Mouse (Mus musculus) thymus, postnatal 10 days (tissue): ENCODE data around the gene Zmiz1.
A peak's percentile ranks its signal among the peaks of the same experiment; 100 is the strongest.

Experiments used
- DNase-seq, 2 experiments: peaks; one replicate each; pipeline ENCODE4 v3.0.0; 2021; ENCODE audit warnings: low spot score in 2 of 2

The Zmiz1 gene

DNA sequence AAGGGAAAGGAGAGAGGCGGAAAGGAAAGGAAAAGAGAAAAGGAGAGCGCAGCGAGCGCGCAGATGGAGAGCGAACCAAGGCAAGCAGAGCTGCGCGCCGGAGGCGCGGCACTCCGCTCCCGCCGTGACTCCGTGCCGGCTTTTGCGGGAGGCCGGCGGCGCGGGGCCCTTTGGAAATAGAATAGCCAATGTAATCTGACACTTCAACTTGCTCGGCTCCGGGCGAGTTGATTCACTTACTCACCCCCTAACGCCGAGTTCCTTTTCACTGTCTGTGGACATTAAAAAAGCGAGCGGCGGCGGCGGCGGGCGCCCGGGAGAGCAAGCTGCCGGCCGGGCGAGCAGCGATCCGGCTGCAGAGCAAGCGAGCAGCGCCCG is at the start of gene Zmiz1:
Zmiz1 (plus strand) TSS at position 170 of the 378 bp plus-strand sequence.
- DNase-seq, result peak; percentile 81 to 85

DNA sequence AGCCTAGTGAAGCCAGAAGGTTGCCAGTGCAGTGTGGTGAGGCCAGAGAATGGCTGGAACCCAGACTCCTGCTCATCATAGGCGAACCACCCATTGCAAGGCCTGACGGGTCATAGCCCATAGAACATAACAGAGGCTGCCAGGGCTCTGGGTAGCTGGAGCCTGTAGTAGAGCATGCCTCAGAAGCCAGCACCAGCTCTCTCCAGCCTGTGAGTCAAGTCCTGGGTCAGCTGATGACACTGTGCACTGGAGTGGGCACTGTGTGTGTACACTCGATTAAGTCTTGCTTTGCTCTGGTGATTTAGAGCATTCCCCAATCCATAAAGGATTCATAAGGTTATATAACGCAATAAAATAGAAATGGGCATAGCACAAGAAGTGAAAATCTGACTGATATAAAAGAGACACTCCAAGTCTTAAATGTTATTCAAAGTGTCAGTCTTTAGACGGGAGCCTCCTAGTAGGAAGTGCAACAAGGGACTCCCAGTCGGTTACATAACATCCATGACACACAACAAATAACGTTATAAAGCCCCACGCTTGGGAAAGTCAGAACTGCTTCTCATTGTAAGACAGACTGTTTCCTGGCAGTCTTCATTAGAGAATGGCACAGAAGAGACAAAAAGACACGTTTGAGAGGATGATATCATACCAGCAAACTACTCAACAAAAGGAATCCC is 47.0 kb upstream of the Zmiz1 start:
- no peak for DNase-seq

DNA sequence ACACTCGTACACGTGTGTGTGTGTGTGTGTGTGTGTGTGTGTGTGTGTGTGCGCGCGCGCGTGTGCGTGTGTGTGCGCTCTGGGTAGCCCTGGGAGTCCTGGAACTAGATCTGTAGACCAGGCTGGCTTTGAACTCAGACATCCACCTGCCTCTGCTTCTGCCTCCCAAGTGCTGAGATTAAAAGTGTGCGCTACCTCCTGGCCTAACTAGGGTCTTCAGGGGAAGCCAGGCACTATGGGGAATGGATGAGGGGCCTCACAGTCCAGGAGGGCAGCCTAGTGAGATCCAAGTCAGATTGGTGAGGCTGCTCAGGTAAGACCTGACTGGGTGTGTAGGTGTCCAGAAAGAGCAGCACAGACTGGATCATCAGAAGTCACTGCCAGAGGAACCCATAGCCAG is 46.2 kb upstream of the Zmiz1 start:
- no peak for DNase-seq

DNA sequence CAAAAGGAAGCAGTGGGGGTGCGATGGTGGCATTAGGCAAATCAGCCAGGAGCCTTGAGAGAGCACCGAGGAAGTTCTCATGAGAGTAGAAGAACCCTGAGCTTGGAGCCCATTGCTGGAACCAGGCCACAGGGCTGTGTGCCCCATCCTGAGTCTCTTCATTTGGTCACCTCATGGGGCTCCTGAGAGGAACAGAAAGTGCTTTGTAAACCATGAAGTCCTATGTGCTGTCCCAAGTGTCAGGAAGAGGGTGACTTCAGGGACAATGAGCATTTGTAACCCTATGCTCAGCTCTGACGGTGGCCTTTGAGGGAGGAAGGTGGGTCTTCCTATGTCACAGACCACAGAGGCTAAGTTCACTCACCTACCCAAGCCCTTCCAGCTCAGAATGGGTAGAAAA is 45.5 kb upstream of the Zmiz1 start:
- no peak for DNase-seq

DNA sequence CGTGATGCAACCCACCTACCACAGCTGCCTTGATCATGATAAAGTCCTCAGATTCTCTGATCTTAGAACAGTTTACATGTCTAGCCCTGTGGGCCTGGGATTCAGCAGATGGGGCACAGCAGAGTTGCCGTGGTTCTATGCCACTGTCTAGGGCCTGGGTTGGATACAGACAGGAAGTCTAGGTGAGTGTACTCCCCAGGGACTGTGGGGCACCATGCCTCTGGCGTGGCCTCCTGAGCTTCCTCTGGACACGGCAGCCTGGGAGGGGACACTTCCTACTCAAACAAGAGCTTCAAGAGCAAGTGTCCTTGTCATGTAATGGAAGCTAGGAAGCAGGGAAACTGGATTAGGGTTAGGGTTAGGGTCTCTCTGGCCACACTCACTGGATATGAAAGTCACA is 44.9 kb upstream of the Zmiz1 start:
- DNase-seq, result no peak

DNA sequence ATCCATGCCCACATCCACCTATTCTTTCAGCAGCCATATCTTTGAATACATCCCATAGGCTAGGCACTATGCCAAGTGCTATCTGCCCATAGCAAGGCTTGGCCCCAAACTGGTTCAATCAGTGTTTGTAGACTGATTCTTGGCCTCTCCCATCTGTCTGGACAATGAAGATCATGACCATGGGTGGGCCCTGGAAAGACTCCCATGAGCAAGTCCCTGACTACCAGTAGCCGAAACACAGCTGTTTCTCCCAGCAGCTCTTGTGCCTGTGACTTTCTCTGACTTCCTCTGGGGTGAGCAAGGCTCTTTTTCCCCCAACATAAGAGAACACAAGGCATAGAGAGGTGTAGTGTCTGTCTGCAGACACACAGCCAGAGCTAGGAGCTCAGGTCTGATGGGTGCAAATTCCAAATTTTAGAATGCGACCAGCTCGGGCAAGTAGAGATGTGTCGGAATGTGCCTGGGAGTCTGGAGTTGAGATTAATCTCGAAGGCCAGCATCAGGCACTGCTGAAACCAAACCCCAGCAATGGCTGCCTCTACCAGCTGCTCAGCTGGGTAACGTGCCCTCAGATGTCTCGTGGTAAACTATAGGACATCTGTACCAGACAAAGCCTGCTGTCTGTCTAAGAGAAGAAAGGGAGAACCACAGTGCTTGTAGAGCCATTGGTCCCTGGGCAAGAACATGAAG is 38.8 kb upstream of the Zmiz1 start:
- DNase-seq, result peak; percentile 20 to 30

DNA sequence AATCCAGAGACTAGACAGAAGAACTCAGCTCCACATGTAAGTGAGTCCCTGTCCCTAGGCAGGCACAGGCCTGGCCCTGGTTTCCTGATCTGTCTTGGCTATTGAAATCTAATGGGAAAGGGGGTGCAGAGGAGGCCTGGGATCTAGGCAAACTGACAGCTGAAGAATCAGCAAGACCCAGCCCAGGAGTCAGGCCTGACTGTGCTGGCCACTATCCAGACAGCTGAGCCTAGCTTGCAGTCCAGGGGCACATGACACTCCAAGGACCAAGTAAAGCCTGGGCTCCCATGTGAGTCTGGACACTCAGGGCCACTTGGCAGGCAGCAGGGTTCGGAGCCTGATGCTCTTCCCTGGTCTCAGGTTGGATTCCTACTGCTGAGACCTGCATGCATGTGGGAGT is 38.0 kb upstream of the Zmiz1 start:
- DNase-seq, result no peak

DNA sequence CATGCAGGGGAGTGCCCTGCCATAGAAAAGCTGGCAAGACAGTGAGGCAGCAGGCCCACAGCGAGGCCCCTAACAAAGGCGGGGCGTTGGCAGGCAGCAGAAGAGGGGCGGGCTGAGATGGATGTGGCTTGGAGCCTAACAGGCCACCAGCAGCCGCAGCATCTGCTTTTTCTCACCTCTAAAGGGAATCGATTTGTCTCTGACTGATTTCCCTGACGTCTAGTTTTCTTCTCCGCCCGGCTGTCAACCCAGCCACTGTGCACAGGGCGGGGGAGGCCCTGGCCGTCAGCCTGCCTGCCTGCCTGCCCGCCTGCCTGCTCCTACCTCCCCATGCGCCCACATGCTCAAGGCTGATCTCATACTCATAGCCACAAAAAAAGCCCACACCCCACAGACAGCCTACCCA is 37.4 kb upstream of the Zmiz1 start:
- peak; percentile 30 to 35 for DNase-seq

DNA sequence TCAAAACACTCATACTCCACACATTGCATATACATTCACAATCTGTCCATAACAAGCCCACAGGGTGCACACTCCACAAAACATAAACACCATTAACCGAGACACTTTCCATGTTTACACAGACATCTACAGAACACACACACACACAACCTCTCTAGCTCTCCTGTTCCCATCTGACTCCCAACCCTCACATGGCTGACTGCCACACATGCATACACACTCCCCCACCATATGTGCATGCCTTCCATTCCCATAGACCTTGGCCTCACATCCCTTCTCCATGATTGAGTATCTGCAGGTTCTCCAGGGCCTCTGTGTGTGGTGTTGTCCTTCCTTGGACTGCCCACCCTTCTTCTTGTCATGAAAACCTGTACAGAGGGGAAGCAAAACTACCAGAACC is 36.0 kb upstream of the Zmiz1 start:
- no peak for DNase-seq

DNA sequence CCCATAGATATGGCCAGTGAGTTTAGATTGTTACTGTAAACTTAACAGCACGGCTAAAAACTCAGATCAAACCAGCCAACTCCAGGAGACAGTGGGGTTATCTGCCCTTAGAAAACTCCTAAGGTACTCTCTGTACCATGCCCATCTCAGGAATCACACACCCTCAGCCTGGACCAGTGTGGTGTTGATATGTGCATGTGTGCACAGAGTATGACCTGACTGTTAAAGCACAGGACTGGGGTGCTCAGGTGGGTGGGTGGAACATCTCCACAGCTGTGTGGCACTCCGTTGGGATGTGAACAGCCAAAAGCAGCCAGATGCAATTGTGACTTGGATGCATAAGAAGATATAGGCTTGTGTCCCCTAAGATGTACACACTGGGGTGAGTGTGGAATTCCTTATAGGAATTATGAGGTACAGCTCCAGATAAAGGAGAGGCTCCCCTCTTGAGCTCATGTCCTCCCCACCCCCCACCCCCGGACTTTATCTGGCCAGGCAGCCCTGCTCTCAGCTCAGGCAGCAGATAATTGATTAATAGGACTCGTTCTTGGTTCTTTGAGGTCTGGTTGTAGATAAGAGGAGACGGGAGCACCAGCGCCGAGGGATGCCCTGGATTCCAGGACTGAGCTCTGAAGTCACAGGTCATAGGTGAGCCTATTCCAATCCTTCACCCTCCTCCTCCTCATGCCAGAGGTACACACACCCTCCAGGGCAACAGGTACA is 35.1 kb upstream of the Zmiz1 start:
- no peak for DNase-seq

DNA sequence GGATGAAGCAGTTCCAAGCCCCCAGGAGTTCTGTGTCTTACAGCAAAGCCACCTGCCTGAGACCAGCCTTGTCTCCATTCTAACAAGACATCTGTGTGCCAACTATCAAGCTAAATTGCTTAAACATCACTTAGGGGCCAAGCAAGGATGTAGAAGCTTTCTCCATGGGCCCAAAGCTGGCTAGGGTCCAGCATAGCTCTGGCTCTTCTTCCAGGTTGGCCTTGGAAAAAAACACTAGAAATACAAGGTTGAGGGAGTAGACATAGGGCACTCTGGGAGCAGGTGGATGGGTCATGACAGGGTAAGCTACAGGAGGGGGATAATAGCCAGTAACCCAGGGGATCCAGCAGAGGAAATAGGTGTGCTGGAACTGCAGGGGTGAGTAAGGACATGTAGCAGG is 20.7 kb upstream of the Zmiz1 start:
- no peak for DNase-seq

DNA sequence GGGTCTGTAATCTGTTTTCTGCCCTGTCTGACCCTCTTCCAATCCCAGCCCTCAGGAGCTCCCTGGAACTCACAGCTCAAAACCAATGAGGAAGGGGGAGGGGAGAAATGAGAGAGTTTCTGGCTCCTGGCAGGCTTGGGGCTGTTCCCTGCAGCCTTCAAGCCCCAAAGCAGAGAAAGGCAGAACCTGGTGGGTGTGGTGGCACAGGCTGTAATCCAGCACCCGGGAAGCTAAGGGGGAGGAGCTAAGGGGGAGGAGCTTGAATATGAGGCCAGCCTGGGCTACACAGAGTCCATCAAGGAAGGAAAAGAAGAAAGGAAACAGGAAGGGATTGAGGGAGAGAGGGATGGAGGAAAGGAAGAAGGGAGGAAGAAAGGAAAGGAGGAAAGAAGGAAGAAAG is 18.9 kb upstream of the Zmiz1 start:
- no peak for DNase-seq

DNA sequence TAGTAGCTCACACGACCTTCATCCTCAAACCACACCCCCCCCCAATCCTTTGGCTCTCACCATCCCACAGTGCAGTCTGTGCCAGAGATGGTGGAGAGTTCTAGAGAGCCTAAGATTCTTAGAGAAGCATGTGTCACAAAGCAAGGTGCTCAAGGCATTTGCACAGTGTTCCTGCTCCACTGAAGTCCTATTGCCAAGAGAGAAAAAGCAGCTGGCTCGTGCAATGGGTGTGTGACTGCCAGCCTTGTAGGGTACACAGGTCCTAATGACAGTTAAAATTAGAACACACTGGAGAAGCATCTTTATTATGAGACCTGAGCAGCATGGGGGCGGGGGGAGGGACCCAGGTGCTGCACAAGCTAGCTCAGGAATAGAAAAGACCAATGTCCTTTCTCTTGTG is 18.2 kb upstream of the Zmiz1 start:
- DNase-seq, result no peak

DNA sequence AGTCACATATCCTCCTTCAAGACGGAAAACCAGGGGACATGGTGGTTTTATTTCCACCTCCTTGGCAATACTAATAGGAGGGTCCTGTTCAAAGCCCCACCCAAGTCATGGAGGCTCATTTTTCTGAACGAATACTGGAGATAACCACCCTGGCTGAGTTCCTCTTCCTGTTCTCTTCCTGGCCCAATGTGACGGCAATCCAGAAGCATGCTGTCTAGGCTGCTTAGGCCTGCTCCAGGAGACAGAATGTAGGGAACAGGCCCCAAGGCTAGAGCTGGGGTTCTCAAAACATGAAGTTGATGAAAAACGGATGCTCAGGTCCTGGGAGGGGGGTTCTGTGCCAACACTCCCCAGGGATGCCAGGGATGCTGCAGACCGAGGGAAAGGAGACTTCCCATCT is 17.5 kb upstream of the Zmiz1 start:
- DNase-seq, result no peak

DNA sequence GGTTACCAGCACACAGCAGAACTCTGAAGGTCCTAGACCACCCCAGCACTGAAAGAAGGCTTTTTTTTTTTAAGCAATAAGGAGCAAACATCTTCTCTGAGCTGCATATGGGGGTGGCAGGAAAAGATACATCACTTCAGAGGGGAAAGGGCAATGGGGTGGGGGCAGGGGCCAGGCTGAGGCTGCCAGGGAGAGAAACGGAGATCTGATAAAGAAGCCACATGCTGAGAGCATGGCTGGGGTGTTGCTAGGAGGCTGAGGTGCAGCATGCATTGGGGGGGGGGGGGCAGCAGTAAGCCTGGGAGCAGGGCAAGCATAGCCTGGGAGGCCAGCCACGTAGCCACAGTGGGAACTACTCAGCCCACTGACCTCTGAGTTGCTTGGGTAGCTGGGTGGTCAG is 16.3 kb upstream of the Zmiz1 start:
- DNase-seq, result peak; percentile 66 to 72

DNA sequence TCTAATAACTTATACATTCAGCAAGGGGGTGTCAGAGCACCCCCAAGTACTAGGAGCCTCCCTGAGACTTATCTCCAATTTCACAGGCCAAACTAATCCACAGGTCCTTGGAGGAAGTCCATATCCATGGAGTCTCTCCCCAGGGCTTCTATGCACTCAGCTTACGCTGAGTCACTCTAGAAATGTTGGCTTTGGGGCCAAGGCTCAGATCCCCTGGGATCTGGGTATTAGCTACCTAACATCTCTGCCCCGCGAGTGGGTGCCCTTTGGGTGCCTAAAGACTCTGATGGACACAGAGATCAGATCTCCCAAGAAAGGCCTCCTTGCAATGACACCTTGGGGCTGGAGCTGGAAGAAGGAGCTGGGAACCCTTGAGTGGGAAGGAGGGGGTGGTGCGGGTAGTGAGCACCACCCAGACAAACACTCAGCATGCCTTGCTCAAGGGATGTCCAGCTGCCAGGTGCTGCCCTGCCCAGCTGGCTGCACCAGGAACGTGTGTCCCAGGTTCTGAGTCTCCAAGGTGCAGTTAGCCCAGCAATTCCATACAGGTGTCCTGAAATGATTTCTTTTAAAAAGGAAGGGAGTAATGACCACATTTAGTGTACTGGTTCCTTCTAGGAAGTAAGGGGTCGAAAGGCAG is 11.7 kb upstream of the Zmiz1 start:
- DNase-seq, result no peak

DNA sequence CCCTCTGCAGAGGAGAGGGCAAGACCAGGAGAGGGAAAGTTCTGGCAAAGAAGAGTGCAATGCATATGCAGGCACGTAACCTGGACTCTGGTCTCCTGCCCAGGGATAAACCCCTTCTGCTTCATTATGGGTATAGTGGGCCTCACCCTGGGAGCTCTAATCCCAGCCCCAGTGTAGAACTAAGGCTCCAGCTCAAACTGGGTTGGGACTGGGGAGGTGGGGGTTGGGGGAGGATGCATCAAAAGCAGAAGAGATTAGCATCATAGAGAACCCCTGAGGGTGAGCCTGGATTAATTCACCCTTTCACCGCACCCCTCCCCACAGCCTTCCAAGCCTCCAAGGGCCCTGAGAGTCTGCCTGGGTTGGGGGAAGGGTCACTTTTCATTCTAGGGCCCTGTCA is 10.5 kb upstream of the Zmiz1 start:
- no peak for DNase-seq

DNA sequence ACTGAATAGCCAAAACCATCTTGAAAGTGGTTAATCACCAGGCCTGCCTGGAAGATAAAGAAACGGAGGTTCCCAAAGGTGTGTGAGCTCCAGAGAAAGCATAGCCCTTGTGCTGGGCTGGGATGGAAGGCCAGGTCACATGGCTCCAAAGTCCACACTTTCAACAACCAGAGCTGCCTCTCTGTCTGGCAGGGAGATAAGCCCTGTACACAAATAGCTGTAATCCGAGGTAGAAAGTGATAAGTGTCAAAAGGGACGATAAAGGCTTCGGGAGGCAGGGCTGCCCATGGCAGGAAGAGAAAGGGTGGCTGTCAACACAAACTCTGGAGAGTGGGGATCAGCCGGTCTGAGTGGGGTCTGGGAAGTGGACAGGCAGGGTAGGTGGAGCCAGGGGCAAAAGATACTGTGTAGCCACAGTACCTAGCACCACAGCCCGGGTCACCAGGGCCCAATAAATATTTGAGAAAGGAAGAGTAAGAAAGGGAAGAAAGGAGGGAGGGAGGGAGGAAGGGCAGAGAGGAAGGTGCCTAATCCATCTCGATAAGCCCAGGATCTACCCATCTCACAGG is 7.8 kb upstream of the Zmiz1 start:
- no peak for DNase-seq

DNA sequence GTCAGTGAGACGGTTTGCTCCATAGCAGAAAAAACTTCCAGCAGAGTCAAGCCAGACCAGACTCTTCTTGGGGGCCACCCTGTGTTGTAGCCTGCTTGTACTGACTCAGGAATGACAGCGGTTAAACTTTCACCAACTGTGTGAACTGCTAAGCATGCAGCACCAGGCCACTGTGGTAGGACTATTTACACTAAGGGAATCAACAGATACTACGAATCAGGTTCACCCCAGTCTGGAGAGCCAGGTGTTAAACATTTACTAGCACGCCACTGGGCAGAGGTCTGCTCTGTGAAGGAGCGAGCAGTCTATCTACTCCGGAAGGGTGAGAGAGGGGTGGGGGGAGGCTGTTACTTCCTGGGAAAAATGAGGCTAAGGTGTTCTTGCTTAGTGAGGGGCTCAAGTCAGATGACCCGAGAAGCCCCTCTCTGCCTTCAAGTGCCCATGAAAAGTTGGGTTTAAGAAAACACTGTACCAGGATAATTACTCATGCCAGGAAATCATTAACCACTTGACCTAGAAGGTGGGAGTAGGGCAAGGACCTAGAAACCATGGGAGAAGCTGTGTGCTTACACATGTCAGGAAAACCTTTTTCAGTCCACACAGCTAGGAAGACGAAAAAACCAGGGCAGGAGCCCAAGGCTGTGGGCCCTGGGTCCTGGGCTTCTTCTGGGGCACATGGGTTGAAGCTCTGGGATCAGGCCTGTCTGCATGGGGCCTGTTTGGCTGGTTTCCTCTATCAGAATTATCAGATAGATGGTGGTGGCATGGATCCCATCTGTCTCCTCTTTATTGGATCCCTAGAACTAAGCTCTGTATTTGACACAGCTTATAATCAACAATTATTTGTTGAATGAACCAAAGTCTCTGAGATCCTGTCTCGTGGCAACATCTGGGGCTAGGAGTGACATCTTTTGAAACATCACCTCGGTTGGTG is 7.0 kb upstream of the Zmiz1 start:
- no peak for DNase-seq

DNA sequence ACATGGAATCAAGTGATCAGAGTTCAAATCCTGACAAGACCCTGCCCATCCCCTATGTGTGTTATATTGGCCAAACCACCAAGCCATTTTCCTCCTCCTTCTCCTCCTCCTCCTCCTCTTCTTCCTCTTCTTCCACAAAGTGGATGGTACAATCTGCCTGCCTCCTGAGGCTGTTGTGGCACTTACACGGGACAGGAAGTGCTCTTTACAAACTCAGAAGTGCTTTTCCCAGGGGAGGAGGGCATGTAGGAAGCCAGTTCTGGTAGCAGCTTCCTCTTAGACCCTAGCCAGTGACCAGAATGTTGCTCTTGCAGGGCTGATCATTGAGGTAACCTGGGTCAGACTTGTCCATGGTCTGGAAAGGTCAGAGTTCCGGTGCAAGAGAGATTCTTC is 6.4 kb upstream of the Zmiz1 start:
- no peak for DNase-seq

DNA sequence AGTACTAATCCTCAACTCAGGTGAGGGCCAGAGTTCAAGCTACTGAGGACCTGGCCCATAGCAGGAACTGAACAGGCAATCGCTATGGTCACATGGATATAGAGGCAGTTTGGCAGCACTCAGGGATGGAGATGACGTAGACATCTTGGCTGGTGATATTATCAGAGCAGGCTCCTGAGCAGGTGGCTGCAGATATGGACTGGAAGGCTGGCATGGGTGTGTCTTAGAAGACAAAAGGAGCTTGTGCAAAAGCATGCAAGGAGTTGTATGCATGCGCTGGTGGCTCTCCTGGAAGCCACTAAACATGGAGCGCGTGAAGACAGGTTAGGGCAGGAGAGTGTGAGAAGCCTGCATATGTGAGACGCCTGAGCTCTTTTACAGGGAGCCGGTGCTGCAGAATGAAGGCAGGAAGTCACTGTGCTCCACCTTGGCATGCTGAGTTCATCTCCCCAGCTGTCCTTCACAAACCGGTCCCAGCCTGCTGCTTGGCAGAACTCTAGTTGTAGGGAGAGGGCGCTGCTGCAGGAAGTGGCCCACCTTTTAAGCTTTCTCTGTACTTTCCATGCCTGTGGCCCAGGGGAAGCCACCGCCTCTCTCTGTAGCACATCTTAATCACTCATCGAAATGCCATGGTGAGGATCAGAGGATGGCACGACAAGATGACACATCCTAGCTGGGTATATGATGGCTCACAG is 4.8 kb upstream of the Zmiz1 start:
- DNase-seq, result peak; percentile 73 to 77
